Mouse (Mus musculus): ENCODE data around the gene H2afj.

DNA sequence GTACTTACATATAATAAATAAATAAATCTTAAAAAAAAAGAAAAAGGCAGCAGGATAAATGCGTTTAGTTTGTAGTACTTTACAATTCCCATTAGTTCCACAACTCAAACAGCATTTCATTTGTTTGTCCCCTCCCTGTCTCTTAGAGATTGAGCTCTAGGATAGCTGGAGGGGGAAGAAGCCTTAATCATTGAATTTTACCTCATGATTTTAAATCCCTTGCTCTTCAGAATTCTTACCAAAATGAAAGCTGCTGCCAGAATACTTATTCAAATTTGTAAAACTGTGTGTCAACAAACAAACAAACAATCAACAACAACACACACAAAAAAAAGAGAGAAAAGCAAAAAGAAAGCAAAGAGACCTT, 2.7 kb upstream of the H2afj start:
- TF ChIP-seq CTCF (IDR thresholded peaks at IDR 0.05; ENCODE audit: low read depth) (no peak), EP300 (optimal IDR thresholded peaks at IDR 0.05) (no peak)
